Mouse (Mus musculus): ENCODE data around the gene Arpc1b. TPM values are rescaled to one million over a fixed set of nuclear protein-coding genes. Genes with fewer than 3 reads are reported as not detected.
A peak's percentile ranks its signal among the peaks of the same experiment; 100 is the strongest.

The Arpc1b gene
- total RNA-seq (2014; rRNA removed) (32.4 TPM in 2 replicates), polyA plus RNA-seq (2015; fragmentation: Nextera tagmentation; extraction: Ambion mirVana) (53.7 and 56.0 TPM in 2 replicates)

DNA sequence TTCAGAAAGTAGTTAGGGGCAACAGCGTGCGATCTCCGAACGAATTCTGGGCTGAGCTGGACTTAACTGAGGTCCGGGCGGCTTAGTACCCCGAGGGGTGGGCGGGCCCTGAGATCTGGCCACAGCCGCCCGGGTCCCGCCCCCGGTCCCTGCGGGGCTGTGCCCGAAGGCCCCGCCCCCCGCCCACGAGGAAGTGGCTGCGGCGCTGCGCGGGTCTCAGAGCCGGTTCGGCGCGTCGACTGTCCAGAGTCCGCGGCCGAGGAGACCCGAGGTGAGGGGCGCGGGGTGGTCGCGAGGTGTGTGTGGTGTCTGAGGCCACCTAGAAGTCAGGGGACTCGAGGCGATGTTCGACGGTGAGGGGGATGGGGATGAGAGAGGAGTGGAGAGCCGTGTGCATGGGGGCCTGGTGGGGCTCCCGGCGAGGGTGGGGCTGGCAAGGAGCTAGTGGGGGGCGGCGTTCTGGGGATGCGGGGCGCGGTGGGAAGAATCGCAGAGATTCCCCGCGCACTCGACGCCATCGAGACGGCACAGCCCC, at the start of gene Arpc1b:
Gene Arpc1b (plus strand): TSS at position 145 of the 535 bp plus-strand sequence.
- 2% methylated on average over 42 of the region's 53 CpGs for WGBS
- peak; percentile 38 for DNase-seq (ENCODE audit: low spot score)
- Histone ChIP-seq H3K4me2 (ENCODE audit: low read depth, low read length, poor library complexity, severe bottlenecking) (peak within 1 kb of the TSS; percentile 46), H3K36me3 (ENCODE audit: insufficient read depth, low read length) (peaks cover 15% of the 10 kb centered on the region), H3K9me3 (ENCODE audit: low read length) (no peaks in the 10 kb centered on the region; the same call in 1 of the 2 replicates), H3K4me3 (ENCODE audit: low read depth, low read length) (peak within 1 kb of the TSS; percentile 30), H3K27ac (ENCODE audit: low read depth, low read length) (no peak within 1 kb of the TSS), H3K4me1 (ENCODE audit: insufficient read depth, low read length) (no peaks in the 10 kb centered on the region), H3K27me3 (ENCODE audit: insufficient read depth, low read length) (peaks cover 12% of the 10 kb centered on the region), H3K9ac (replicated peaks; ENCODE audit: low read length, poor library complexity, severe bottlenecking) (0 out of 2 replicates have a peak within 1 kb of the TSS, but pooled peaks have one; percentile 33)
- ATAC-seq (ENCODE audit: low FRiP score), result 0 out of 2 replicates have a peak, but pooled peaks have one; percentile 22
- no peak for TF ChIP-seq CTCF (IDR thresholded peaks at IDR 0.05)

DNA sequence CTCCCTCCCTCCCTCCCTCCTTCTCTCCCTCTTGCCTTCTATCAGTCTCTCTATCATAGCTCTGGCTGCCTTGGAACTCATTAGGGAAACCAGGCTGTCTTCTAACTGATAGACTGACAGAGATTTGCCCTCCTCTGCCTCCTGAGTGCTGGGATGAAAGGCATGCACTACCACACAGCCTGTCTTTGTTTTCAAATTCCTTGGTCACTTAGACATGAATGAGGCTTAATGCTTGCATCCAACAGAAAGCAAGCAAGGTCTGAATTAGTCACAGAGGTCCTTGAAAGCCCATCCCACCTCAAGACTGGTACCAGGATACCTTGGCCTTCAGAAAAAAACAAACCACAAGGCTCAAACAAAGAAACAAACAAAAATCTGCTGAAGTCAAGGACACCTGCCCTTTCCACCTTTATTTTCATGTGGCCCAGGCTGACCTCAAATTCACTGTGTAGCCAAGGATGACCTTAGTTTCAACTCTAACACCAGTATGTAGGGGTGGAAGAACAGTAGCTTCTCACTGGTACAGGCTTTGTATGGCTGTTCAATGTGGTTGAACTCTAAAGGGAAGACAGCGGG, 49.2 kb upstream of the Arpc1b start:
- H3K27ac ChIP-seq (ENCODE audit: low read depth, low read length), result no peak overlapping the region
- no peak overlapping the region for H3K4me3 ChIP-seq (ENCODE audit: low read depth, low read length)
- DNase-seq (ENCODE audit: low spot score) (no peak), ATAC-seq (ENCODE audit: low FRiP score) (no peak)
- no peaks in the 10 kb centered on the region for H3K4me1 ChIP-seq (ENCODE audit: insufficient read depth, low read length)
- 88% methylated on average over 1 of the region's 1 CpGs for WGBS
- H3K36me3 ChIP-seq (ENCODE audit: insufficient read depth, low read length), result no peaks in the 10 kb centered on the region
- H3K4me2 ChIP-seq (ENCODE audit: low read depth, low read length, poor library complexity, severe bottlenecking), result no peak overlapping the region
- H3K27me3 ChIP-seq (ENCODE audit: insufficient read depth, low read length), result no peaks in the 10 kb centered on the region; the same call in 1 of the 2 replicates
- TF ChIP-seq CTCF (IDR thresholded peaks at IDR 0.05), result no peak
- no peak overlapping the region for H3K9ac ChIP-seq (replicated peaks; ENCODE audit: low read length, poor library complexity, severe bottlenecking)
- H3K9me3 ChIP-seq (ENCODE audit: low read length), result no peaks in the 10 kb centered on the region

DNA sequence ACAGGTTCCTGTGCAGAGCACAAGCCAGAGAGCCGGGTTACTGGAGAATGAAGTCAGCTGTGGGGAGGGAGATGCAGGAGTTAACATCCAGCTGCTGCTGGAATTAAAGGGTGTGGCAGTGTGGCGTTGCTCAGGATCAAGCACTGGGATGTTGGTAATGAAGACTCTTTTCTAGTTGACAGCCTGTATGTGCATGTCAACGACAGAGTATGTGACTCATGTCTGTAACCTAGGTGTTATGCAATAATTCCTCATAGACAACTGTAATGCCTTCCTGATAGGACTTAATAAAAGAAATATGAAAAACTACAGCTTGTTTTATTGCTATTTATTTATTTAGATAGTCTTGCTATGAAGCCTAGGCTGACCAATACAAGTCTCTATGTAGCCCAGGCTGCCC, 45.2 kb upstream of the Arpc1b start:
- Histone ChIP-seq H3K4me2 (ENCODE audit: low read depth, low read length, poor library complexity, severe bottlenecking) (no peak overlapping the region), H3K27ac (ENCODE audit: low read depth, low read length) (no peak overlapping the region), H3K9me3 (ENCODE audit: low read length) (no peaks in the 10 kb centered on the region), H3K27me3 (ENCODE audit: insufficient read depth, low read length) (no peaks in the 10 kb centered on the region; the same call in 1 of the 2 replicates), H3K4me1 (ENCODE audit: insufficient read depth, low read length) (no peaks in the 10 kb centered on the region), H3K4me3 (ENCODE audit: low read depth, low read length) (no peak overlapping the region), H3K36me3 (ENCODE audit: insufficient read depth, low read length) (no peaks in the 10 kb centered on the region), H3K9ac (replicated peaks; ENCODE audit: low read length, poor library complexity, severe bottlenecking) (no peak overlapping the region)
- WGBS, result 65% methylated on average over 3 of the region's 3 CpGs
- ATAC-seq (ENCODE audit: low FRiP score) (no peak), DNase-seq (ENCODE audit: low spot score) (no peak)
- no peak for TF ChIP-seq CTCF (IDR thresholded peaks at IDR 0.05)

DNA sequence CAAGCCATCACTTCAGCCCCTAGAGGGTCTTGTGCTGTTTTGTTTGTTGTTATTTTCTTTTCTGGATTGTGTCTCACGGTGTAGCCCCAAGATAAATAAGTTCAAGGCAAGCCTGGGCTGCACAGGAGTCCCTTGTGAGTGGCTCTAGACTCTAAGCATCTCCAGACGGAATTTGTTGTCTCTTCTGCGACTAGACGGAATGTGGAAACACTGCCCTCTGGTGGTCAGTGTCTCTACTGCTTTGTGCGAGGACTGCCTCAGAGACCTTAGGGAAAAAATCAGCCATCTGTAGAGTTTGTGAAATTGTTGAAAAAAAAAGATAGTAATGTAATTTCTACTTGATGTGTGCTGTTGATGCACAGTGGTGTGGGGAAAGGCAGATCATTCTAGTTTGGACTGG, 44.3 kb upstream of the Arpc1b start:
- Histone ChIP-seq H3K9me3 (ENCODE audit: low read length) (no peaks in the 10 kb centered on the region), H3K4me1 (ENCODE audit: insufficient read depth, low read length) (no peaks in the 10 kb centered on the region), H3K36me3 (ENCODE audit: insufficient read depth, low read length) (no peaks in the 10 kb centered on the region), H3K4me2 (ENCODE audit: low read depth, low read length, poor library complexity, severe bottlenecking) (no peak overlapping the region), H3K4me3 (ENCODE audit: low read depth, low read length) (no peak overlapping the region), H3K27ac (ENCODE audit: low read depth, low read length) (no peak overlapping the region), H3K9ac (replicated peaks; ENCODE audit: low read length, poor library complexity, severe bottlenecking) (no peak overlapping the region), H3K27me3 (ENCODE audit: insufficient read depth, low read length) (no peaks in the 10 kb centered on the region; the same call in 1 of the 2 replicates)
- under 1% methylated on average over 5 of the region's 5 CpGs for WGBS
- DNase-seq (ENCODE audit: low spot score) (peak; percentile 88), ATAC-seq (ENCODE audit: low FRiP score) (no peak)
- TF ChIP-seq CTCF (IDR thresholded peaks at IDR 0.05), result peak; percentile 94

DNA sequence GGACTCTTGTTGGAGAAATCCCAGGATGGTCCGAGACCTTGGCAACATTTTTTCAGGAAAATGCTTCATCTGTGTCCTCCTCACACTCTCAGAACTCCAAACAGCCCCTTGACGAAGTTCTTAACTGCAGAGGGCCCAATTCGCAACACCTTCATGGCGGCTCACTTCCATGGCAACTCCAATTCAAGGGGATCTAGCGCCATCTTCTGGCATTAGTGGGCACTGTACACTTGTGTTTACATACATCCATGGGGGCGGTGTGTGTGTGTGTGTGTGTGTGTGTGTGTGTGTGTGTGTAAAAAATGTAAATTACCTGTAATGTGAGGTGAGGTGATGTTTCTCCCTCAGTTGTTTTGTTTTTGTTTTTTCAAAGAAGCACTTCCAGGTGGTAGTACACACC, 42.7 kb upstream of the Arpc1b start:
- Histone ChIP-seq H3K9me3 (ENCODE audit: low read length) (no peaks in the 10 kb centered on the region), H3K27me3 (ENCODE audit: insufficient read depth, low read length) (no peaks in the 10 kb centered on the region; the same call in 1 of the 2 replicates), H3K9ac (replicated peaks; ENCODE audit: low read length, poor library complexity, severe bottlenecking) (no peak overlapping the region), H3K4me3 (ENCODE audit: low read depth, low read length) (no peak overlapping the region), H3K4me1 (ENCODE audit: insufficient read depth, low read length) (no peaks in the 10 kb centered on the region), H3K4me2 (ENCODE audit: low read depth, low read length, poor library complexity, severe bottlenecking) (no peak overlapping the region), H3K27ac (ENCODE audit: low read depth, low read length) (no peak overlapping the region), H3K36me3 (ENCODE audit: insufficient read depth, low read length) (no peaks in the 10 kb centered on the region)
- WGBS, result 48% methylated on average over 6 of the region's 6 CpGs
- ATAC-seq (ENCODE audit: low FRiP score), result no peak
- TF ChIP-seq CTCF (IDR thresholded peaks at IDR 0.05), result peak; percentile 62
- DNase-seq (ENCODE audit: low spot score), result peak; percentile 17

DNA sequence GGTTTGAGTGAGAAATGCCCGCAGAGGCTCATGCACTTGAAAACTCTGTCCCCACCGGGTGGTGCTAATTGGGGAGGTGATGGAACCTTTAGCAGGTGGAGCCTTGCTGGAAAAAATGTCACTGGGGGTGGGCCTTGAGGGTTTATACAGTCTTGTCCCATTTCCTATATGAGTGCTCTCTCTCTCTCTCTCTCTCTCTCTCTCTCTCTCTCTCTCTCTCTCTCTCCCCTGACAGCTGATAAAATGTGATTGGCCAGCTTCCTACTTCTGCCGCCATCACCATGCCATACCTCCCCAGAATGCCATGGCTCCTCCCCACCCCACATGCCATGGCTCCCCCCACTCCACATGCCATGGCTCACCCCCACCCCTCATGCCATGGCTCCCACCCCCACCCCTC, 38.9 kb upstream of the Arpc1b start:
- no peaks in the 10 kb centered on the region for H3K27me3 ChIP-seq (ENCODE audit: insufficient read depth, low read length)
- H3K9ac ChIP-seq (replicated peaks; ENCODE audit: low read length, poor library complexity, severe bottlenecking), result no peak overlapping the region
- no peaks in the 10 kb centered on the region for H3K9me3 ChIP-seq (ENCODE audit: low read length)
- TF ChIP-seq CTCF (IDR thresholded peaks at IDR 0.05), result no peak
- DNase-seq (ENCODE audit: low spot score) (no peak), ATAC-seq (ENCODE audit: low FRiP score) (no peak)
- H3K4me3 ChIP-seq (ENCODE audit: low read depth, low read length), result no peak overlapping the region
- H3K4me1 ChIP-seq (ENCODE audit: insufficient read depth, low read length), result no peaks in the 10 kb centered on the region
- H3K27ac ChIP-seq (ENCODE audit: low read depth, low read length), result no peak overlapping the region
- no peak overlapping the region for H3K4me2 ChIP-seq (ENCODE audit: low read depth, low read length, poor library complexity, severe bottlenecking)
- WGBS, result 62% methylated on average over 3 of the region's 3 CpGs
- H3K36me3 ChIP-seq (ENCODE audit: insufficient read depth, low read length), result no peaks in the 10 kb centered on the region
